Mouse (Mus musculus) R1 (cell line): ENCODE results near the gene Syt9.
A peak's percentile ranks its signal among the peaks of the same experiment; 100 is the strongest.
"Not testable (repeated sequence)": the region's sequence is repeated elsewhere in the genome, so short reads cannot be mapped to it uniquely, and the experiment has no call there.

Source experiments
- DNase-seq: peaks from one replicate; pipeline ENCODE4 v3.0.0-alpha.2; 2018; ENCODE audit warnings: low read depth, low spot score

Syt9 gene

DNA sequence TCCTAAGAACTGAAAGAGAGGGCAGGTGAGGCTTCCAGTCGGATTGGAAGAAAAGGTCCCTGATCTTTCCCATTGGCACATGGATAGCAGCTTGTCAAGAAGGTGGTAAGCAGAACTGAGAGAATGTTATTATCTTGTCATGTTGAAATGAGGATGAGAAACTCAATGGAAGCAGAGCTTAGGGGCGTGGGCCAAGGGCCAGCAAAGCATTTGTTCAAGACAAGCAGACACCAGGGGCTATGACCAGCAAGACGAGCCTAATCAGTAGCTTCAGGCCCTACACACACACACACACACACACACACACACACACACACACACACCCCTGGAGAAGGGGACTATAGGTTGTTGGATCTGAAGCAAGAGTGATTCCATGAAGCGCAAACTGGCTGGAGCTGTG, 90.6 kb downstream of the Syt9 start:
- no peak for DNase-seq

DNA sequence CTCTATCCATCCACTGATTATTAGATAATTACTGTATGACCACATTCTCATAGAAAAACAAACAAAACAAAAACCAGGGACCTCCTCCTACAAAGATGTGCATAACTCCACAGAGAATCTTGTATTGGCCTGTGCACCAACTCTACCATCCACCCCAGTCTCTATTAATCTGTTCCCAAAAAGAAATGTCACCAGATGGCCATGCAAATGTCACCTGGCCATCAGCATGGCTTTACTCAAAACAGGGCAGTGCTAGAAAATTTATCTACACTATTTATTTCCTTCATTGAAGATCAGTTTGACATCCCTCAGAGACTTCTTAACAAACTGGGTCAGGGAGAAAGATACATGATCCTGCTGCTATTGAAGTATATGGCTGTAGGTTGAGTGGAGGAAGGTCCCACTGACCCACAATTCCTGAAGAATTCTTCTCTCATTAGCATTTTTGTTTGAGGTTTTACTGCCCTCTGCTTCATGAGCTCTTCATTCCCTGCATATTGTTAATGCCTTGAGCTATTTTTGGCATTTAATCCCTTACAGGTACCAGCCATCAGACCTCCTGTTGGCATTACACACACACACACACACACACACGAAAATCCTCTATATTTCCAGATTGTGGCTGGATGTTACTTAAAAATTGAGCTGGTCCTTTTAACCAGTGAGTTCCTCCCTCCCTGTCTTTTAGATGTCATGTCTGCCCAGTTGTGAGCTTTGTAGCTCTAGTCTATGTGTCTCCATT, 91.3 kb downstream of the Syt9 start:
- DNase-seq, result no peak

DNA sequence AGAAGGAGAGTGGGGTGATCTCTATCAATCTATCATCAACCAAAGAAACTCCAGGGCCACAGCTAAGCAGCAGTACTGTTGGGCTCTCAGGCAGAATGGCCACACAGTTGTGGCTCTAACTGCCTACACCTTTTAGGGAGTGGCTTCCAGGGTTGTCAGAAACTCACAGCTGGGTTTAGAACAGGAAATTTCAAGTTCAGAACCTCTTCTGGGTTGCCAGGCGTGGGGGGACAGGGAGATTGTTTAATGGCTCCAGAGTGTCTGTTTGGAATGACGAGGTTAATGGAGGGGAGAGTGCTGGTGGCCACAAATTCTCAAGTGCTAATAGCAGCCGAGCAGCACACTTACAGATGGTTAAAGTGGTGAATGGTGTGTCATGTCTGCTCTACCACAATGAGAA, 92.4 kb downstream of the Syt9 start:
- no peak for DNase-seq

GRCm38 (mm10) chr7:107465081-107465480, 94.6 kb downstream of the Syt9 start:
- DNase-seq, result no peak

DNA sequence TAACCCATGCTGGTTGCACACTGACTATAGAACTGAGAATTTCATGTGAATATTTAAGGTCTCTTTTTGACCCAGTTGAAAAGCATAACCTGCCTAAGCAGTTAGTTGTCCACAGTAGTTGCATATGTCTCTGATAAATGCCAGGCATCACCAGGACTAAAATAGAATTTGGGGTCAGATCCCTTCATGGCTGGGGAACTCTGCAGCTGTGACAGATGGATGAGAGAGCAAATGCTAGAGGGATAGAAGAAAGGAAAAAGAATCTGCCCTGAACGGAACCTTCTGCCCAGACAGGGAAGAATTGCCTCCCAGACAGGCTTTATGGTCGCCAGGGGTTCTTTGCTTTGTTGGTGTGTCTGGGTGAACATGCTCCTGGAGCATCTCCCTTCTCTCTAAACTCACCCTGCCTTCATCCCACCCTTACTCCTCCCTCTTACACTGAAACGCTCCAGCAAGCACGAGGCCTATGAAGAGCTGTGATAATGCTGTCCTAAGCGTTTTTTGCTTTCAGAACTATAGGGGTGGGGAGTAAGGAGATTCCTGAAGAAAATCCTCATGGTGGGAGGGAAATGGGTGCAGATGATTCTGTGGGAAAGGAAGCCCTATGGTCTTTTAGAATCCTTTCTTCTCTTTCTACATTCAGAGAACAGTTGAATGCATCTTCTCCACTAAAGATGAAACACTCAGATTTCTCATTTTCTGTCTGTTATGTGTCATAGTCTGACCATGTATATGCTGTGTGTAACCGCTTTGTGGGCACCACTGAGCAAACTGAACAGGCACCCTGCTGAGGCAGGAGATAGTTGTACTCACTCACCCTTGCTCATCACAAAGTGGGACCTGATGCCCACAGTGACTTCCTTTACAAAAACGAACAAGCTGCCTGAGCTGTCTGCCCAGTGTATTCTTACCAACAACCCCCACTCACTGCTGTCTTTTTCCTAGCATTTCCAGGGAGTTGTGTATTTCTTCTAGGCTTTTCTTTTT, 108.7 kb downstream of the Syt9 start:
- no peak for DNase-seq

DNA sequence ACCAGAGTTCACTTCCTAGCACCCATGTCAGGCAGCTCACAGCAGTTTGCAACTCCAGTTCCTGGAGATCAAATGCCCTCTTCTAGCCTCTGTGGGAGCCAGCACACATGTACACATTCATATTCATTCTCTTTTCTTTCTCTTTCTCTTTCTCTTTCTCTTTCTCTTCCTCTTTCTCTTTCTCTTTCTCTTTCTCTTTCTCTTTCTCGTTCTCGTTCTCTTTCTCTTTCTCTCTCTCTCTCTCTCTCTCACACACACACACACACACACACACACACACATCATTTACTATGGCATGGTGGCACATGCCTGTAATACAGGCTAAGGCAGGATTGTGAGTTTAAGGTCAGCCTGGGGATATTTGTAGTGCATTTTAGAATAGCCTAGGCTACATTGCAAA, 115.2 kb downstream of the Syt9 start:
- DNase-seq, result not testable (repeated sequence)

GRCm38 (mm10) chr7:107495428-107495827, 124.9 kb downstream of the Syt9 start:
- DNase-seq, result no peak

DNA sequence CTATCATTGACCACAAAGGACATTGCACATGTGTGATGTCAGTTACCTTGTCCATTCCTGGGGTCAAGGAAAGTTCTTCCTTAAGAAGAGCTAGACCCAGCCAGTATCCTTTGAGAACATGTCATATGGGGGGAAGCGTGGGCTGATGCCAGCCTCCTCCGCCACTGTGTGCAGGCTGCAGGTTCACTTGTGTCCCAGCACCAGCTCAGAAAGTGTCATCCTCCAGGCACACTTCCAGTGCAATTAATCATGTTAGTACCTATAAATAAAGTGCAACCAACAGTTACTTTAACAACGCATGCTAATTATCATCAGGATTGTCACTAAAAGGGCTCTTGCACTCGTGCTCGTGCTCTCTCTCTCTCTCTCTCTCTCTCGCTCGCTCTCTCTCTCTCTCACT, 126.4 kb downstream of the Syt9 start:
- no peak for DNase-seq

DNA sequence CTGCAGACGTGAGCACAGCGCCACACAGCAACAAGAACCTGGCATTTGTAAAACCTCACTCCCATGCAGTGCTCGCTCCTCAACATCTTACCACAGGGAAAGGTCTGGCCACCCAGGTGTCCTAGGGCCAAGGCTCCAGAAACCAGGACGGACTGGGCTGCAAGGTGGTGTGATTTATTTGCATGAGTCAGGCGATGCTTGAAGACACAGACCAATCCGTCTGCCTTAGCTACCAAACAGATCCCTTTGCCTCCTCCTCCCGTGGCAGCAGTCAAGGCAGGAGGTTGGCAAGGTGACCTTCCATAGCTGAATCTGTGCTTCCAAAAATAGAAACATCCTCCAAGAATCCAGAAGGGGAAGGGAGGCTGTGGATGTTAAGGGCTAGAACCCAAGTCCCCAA, 130.1 kb downstream of the Syt9 start:
- DNase-seq, result peak; percentile 75

- no peak for DNase-seq
Measured at GRCm38 (mm10) chr7:107504761-107505712, 134.5 kb downstream of the Syt9 start.

GRCm38 (mm10) chr7:107507920-107508319, 137.4 kb downstream of the Syt9 start:
- no peak for DNase-seq

GRCm38 (mm10) chr7:107509740-107510139, 139.2 kb downstream of the Syt9 start:
- no peak for DNase-seq

DNA sequence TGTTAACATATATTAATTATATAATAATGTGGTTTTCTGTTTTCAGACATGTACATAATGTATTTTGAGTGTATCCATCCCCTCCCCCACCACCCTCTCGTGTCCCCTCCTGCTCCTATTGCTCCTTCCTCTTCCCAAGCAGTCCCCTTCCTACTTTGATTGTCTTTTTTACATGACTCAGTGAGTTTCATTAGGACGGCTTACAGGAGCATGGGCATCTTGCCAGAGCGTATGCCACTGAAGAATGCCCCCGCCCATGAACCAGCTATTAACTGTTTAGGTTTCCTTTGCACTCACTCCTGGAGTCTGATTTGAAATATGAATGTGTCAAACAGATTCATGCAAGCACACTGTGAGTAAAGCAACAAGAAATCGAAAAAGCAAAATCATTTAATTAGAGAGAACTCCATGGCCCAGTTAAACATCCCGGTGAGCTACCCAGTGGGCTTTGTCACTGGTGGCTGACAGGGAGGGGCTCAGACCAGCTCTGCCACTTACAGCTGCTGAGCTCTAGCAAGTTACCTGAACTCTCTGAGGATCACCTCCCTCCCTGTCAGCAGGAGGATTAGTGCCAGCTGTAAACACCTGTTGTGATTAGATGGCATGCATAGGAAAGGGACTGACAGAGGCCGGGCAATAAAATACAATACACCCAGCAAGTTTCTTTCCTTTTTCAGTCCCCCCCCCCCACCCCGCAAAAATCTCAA, 146.3 kb downstream of the Syt9 start:
- no peak for DNase-seq

DNA sequence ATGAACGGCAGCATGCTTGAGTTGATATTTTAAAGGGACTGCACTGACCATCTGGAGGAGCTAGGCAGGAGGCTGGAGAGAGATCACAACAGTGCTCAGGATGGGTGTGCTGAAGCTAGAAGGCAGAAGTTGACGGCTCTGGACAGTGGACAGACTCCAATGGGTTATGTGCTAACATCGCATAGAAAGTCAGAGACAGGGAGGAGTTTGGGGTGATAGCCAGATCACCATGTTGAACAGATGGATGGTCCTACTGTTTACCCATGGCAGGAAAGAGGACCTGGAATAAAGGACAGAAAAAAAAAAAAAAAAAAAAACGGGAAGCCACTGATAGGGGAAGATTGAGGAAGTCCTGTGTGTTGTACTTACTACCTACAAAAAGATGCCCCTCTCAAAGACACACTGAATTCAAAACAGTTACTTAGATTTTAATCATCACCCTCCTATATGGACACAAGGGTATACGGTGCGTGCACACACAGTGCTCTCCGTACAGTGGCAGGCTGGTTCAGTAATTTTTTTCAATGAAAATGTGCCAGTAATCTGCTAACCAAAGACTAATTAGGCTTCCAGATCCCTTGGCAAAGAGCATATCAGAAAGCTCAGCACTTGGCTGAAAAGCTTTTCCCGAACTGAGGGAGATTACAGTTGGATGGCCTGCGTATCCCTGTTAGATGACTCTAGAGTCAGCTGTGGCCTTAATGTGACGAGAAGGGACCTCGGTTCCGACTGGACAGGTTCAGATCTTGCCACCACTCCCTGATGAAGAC, 148.9 kb downstream of the Syt9 start:
- no peak for DNase-seq

- no peak for DNase-seq
Measured at GRCm38 (mm10) chr7:107521411-107521810, 150.9 kb downstream of the Syt9 start.

DNA sequence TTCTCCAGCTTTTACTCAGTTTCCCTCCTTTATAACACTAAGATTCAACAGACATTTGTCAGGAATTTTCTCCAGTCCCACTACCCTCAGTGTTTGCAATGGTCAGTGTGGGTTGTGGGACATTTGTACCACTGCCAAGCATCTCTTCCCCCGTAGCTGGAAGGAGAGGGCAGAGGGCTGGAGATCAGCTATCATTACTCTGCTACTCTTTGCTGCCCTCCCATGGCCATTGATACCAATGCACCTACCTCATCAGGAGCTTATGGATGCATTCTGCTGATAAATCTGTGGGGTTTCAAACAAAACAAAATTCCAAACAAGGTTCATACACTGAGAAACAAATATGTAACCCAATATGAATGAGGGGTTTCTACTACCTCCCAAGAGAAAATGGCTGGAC, 155.8 kb downstream of the Syt9 start:
- DNase-seq, result peak; percentile 52

GRCm38 (mm10) chr7:107528169-107528772, 157.7 kb downstream of the Syt9 start:
- DNase-seq, result no peak

- DNase-seq, result no peak
Measured at GRCm38 (mm10) chr7:107529364-107529763, 158.8 kb downstream of the Syt9 start.

- peak; percentile 63 for DNase-seq
Measured at GRCm38 (mm10) chr7:107535311-107535710, 164.8 kb downstream of the Syt9 start.

- peak; percentile 72 for DNase-seq
Measured at GRCm38 (mm10) chr7:107536516-107536915, 166.0 kb downstream of the Syt9 start.
